Mouse (Mus musculus): ENCODE data around the gene Rps6ka2. TPM values are rescaled to one million over a fixed set of nuclear protein-coding genes. Genes with fewer than 3 reads are reported as not detected.
"Not testable (repeated sequence)": the region's sequence is repeated elsewhere in the genome, so short reads cannot be mapped to it uniquely, and the experiment has no call there.

Rps6ka2 gene
- total RNA-seq, 2 experiments from 2014 or later, result 57.1 to 59.2 TPM

DNA sequence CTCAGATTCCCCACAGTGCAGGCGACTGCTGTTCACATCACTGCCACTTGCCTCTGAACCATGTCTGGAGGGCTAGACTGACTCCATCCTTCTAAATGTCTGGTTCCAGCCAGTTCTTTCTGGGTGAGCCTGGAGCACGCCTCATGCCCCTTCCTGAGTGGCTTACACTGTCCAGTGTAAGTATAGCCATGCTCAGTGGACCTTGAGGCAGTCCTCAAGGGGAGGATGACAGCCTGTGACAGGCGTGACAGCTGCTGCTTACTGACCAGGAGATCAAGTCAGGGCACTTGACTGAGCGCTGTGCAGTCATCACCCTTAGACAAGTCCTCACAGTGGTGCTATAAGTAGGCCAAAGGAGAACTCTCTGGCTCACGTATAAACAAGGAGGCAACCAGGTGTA lies 94.7 kb downstream of the Rps6ka2 start:
- no peak for DNase-seq (ENCODE audit: low spot score in 2 of 2)
- intact Hi-C loops (cut with DNase I), result no loop called here

DNA sequence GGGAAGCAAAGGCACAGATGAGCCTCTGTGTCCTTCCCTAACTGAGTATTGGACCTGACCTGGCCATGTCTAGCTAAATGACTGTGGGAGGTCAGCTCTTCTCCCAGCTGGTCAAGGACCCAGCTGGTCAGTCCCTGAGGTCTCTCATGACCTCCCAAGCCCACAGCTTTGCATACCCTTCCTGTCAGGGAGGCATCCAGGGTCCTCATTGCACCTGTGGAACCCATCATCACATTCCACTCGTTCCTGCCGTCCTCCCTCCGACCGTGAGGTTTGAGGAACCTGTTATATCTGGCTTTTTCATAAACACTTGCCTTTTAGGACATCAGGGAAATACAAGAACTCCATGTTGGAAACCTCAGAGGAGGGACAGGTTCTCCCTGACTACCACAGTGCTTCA lies 95.4 kb downstream of the Rps6ka2 start:
- intact Hi-C loops (cut with DNase I), result no loop called here
- no peak for DNase-seq (ENCODE audit: low spot score in 2 of 2)

DNA sequence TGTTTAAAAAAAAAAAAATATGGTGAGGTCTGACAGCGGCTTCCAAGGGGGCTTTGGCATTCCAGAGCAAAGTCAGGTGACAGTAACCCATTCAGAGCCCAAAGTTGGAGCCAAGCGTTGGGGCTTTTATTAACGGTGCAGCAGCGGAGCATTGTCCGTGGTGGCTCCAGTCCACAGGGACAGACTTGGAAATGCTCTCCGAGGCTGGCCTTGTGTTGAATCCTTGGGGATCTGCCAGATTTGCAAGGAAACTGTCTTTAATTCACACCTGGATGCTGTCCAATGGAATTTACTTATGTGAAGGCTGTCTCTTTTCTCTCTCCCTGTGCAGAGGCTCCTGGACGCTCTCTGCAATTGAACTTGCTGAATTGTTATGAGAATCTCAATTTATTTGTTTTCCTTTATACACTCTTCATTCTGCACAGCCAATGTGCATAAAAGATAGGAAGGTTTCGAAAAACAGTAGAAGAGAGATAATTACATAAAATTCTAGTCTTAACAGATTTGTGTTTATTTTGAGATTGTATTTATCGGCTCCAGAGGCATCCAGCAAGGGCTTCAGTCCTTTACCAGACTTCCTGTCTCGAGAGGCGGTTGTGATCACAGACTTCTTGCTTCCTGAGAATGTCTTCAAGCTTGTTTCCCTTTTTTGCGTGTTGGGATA lies 95.9 kb downstream of the Rps6ka2 start:
- no peak for DNase-seq (ENCODE audit: low spot score in 2 of 2)
- intact Hi-C loops (cut with DNase I), result no loop called here

DNA sequence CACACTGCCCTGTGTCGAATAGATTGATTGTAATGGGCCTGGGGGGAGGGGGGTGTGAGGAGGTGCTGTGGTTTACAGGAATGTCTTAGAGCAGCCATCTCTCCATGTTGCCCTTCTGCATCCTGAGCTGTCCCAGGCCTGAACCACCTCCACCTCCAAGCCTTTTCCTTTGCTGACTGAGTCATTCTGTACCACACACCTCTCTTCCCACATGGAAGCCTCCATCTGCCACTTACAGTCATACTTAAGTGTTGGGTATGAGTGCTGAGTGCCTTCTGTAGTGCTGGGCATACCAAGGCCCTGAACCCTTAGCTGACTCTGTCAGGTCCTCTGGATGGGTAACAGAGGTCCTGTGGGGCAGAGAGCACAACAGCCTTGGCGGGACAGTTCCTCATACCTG lies 97.9 kb downstream of the Rps6ka2 start:
- intact Hi-C loops (cut with DNase I), result no loop called here
- DNase-seq (ENCODE audit: low spot score in 2 of 2), result peak in 1 of 2 experiments; percentile 84

DNA sequence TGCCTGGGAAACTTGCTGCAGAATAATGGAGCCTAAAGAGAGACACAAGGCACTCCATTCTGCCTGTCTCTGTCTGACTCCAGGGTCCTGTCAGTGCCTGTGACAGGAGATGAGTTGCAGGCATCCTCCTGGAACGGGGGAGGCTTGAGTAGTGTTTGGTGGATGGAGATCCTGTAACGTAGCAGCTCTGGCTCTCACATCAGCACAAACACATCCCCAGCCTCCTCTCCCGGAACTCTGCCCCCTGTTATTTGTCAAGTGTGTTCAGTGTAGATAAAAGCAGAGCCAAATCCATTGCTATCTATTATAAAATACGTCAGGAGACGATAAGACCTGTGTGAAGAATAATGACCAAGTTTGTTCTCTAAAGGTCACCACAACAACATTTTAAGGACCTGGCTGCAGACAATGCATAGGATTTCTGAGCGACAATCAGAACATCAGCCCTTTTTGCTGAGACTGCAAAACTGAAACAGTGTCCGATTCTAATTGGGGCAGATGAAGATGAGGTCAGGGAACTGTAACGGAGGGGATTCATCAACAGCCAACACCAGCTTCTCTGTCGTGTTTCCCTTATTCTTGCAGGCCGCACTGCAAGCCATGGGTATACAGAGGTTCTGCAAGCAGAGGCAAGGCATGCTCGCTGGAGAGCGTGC lies 99.4 kb downstream of the Rps6ka2 start:
- intact Hi-C loops (cut with DNase I), result no loop called here
- DNase-seq (ENCODE audit: low spot score in 2 of 2), result no peak

DNA sequence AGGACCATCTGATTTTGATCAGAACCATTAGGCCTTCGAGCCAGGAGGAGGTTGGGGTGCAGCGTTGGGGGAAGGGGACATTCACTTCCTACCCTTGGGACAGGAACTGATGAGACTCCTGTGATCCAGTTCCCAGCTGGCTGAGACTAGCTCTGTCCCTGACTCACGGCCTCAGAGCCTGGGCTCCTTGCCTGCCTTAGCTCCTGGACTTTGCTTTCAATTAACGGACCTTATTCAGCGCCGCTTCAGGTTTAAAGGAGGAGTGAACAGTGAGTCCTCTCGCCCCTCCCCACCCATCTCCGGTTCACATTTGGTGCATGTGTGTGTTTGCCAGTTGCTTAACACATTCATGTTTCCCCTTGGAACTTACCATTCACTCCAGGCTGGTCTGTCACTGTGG lies 100.6 kb downstream of the Rps6ka2 start:
- intact Hi-C loops (cut with DNase I), result no loop called here

DNA sequence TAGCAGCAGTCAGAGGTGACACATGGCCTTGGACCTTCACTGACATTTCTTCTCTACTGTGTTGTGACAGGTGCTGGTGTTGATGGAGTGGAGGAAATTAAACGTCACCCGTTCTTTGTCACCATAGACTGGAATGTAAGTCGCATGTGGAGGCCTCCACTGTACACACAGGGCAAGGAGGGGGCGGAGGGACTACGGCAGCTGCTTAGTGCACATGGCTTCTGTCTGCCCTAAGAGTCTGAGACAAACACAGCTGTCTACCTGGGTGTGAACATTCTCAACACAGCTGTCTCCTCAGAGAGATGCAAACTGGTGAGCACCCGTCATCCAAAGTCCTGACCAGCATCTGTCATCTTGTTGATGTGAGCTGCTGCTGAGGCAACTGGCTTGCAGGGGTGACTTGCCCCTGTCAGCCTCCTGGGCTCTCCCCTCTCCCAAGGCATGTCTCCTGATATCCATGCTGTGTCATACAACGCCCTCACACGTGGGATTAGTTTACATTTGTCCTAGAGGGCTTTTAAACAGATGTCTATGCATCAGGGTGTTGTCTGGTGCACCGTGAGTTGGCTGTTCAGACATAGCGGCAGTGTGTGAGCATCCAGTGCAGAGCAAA lies 101.7 kb downstream of the Rps6ka2 start:
- intact Hi-C loops (cut with DNase I), result no loop called here
- DNase-seq (ENCODE audit: low spot score in 2 of 2), result no peak

More for the DNA sequence above, 100.6 kb downstream of the Rps6ka2 start:
- DNase-seq (ENCODE audit: low spot score in 2 of 2), result no peak

DNA sequence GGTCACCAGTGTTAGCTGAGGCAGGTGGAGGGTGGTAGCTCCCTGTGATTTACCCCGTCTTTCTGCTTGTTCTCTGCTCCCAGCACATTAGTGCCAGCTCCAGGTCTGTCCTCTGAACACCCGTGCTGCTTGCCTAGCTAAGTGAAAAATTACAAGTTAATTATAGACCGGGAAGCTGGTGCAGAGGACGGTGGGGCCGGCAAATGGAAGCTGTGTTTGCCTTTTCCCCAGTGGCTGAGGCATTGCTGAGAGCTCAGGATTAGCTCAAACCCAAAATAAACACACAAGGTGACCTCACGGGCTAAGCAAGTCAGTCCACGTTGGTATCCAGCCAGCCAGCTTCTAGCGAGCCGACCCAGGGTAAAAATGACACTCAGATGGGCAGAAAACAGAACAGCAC lies 103.1 kb downstream of the Rps6ka2 start:
- intact Hi-C loops (cut with DNase I), result no loop called here

DNA sequence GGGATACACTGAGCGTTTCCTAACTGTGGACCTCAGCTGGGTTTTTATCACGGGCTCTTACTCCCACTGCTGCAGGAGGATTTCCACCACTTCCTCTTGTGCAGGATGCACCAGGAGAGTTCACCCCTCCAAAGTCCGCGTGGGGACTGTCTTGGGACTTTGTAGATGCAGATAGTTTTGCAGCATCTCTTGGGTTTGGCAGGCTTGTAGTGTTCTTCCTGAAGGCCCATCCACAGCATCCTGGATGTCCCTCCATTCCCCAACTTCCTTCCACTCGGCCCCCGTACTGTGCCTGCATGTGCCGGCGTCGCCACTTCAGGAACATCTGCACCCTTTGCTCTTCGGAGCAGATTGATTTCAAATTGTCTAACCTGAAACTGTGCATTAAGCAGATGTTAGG lies 103.9 kb downstream of the Rps6ka2 start:
- no peak for DNase-seq (ENCODE audit: low spot score in 2 of 2)
- intact Hi-C loops (cut with DNase I), result no loop called here

More for the DNA sequence above, 103.1 kb downstream of the Rps6ka2 start:
- DNase-seq (ENCODE audit: low spot score in 2 of 2), result peak in 1 of 2 experiments; percentile 44

DNA sequence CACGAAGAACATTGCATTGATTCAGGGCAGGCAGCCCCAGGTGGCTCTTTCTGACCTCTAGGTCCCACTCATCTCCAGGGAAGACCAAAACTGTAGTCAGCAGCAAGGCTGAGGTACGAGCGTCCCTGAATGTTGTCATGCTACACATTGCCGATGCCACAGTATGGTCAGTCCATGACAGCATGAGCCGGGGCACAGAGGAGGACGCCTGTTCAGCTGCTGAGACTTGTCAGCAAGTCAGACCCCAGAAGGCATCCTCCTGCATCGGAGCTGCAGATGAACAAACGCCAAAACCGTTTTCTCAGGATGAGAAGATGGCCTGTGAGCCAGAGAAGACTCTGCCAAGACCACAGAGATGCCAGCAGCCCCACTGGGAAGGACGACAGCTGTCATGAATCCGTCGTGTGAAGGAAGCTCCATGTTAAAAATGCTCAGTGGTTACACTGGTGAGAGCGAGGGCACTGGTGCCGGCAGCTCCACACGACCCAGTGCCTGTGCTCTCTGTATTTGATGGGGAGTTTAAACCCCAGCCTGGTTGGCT lies 108.9 kb downstream of the Rps6ka2 start:
- intact Hi-C loops (cut with DNase I), result no loop called here
- no peak for DNase-seq (ENCODE audit: low spot score in 2 of 2)

DNA sequence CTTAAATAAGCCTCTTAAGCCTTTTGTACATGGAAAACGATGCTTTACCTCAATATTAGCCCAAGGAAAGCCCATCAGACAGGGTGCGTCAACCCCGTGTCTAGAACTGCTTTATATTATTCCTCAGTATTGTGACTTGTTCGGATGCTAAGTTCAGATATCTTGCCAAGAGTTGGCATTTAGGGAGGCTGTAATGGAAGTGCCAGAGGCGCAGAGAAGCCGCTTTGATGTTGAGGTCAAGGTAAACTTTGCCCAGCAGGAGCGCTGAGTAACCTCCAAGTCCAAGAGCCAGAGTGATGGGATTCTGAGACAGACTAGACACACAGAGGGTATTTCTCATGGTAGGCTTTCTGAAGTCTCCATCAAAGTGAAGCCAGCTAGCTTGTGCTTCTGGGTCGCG lies 109.3 kb downstream of the Rps6ka2 start:
- DNase-seq (ENCODE audit: low spot score in 2 of 2), result no peak
- intact Hi-C loops (cut with DNase I), result no loop called here

DNA sequence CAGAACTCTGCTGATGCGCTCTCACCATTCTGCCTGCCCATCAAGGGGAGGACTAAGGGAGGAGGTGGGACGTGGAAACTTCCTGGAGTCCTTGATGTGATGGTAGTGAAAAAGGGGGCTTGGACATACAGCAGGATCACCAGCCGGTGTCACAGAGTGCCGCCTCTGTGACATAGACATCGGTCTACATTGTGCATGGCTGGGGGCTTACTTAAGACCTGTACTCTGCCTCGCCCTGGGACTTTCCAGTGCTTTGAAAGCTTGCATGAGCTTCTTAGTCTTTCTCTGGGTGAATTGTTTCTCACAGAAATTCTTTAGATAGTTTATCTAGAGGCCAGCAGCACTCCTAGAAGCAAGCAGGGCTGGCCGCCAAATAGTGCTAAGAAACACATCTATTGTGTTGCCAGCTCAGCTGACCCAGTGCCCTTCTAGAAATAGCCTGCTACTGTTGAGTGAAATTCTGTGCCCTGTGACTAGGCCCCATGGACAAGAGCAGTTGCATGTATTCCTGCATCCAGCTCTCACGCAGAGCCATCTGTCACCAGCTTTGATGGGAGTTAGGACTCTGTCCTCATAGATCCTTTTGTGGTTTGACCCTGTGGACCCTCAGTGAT lies 114.5 kb downstream of the Rps6ka2 start:
- intact Hi-C loops (cut with DNase I), result no loop called here

DNA sequence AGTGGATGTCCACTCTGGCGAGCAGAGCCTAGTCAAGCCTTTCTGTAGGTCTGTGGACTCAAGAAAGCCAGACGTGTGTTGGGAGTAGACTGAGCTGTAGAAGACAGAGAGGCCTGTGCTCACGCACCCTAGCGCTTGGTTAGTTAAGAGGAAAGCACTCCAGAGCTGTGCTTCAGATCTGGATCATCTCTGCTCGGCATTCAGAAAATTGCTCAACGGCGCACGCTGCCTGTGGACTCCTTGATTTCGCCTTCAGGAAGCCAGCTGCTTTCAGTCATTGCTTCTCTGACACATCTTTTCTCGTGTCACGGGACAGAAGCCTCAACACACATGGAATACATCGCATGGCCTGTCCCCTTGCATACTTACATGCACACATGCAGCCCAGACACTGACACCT lies 115.4 kb downstream of the Rps6ka2 start:
- no peak for DNase-seq (ENCODE audit: low spot score in 2 of 2)
- intact Hi-C loops (cut with DNase I), result no loop called here

More for the DNA sequence above, 114.5 kb downstream of the Rps6ka2 start:
- peak in 1 of 2 experiments; percentile 32 for DNase-seq (ENCODE audit: low spot score in 2 of 2)

DNA sequence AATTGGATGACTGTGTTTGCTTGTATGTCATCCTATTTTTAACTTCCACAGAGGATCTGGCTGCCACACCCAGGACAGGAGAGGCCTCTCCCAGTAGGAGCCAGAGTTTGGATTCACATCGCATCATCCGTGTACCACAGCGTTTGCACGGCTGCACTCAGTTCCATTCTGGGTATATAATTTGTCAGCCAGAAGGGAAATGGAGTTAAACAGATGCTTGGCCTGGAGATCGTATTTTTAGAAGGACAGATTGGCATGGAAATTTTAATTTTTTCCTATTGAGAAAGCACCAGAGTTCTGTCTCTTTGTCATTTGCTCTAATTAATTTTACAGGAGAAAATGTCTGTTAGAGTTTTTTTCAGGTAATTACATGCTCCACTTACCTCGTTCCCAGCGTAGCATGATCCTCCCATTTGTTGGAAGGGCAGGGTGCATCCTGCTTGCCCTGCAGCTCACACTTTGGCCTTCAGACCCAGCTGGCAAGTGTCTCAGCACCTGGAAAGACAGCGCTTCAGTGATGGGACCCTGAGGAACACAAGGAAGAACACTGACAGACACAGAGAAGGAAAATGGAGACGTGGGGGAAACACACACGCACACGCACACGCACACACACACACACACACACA lies 116.6 kb downstream of the Rps6ka2 start:
- peak in 1 of 2 experiments; percentile 32 for DNase-seq (ENCODE audit: low spot score in 2 of 2)
- intact Hi-C loops (cut with DNase I), result no loop called here

DNA sequence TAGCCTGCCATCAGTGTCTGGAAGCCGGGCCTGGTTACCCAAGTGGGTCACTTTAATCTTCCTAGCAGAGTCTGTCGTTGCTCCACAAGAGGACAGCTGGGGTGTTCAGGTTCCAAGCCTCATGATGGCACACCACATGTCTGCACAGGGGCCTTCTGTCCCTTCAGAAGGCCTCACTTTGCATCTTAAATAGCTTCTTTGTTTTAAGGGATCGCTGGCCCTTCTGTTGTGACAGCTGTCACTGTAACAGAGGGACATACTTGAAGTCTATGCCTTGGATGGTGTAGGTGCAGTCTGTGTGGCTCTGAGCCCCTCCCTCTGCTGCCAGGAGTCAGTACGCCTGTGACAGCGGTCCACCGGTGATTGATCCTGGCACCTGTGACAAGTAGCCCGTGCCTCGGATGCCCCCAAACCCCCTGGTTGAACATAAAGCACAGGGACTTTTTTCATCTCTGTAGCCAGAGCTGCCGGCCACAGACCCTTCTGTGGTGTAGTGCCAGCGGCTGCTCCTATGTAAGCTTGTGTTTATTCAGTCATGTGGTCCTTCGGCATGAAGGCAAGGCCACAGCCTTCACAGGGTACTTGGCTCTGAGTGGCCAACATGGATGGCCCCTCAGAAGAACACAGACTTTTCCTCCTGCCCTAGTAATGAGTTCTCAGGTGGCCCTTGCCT lies 122.2 kb downstream of the Rps6ka2 start:
- intact Hi-C loops (cut with DNase I), result no loop called here
- DNase-seq (ENCODE audit: low spot score in 2 of 2), result no peak

DNA sequence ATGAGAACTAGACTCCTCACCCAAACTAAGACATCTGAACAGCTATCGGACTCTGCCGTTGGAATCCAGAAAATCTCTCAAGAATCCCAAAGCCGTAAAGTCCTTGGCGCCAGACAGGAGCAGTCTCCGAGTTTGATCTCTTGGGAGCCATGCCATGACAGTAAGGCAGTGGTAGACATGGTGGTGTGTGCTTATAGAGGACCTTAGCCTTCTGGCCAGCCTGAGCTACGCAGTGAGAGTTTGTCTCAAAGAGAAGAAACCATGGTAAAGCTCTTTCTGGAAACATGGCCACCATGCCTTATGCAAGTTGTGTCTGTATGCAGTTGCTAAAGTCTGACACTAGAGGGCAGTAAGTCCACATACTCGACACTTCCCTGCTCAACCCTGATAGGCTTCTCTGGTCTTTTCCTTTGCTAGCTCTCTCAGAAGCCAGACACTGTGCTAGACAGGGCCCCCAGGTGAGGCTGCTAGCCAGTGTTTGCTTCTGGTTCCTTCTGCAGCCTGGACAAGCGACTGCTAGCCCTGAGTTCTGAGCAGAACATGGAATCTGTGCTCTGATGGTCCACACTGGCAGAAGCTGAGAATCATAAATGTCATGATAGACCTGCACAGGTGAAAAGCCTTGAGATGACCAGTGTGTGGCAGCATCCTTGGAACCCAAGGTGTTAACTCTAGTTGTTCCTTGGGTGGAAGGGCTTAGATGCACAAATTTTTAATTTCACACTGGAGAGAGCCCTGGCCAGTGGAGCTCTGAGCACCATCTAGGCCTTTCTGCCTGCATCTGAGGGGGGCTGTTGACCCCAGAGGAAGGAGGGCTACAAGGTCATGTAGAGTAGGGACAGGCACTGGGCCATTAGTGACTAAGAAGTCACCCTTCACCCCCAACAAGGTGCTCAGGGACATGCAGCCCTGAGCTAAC lies 136.6 kb downstream of the Rps6ka2 start:
- DNase-seq (ENCODE audit: low spot score in 2 of 2), result peak; percentile 70 to 82
- intact Hi-C loops (cut with DNase I), result not testable (repeated sequence)

DNA sequence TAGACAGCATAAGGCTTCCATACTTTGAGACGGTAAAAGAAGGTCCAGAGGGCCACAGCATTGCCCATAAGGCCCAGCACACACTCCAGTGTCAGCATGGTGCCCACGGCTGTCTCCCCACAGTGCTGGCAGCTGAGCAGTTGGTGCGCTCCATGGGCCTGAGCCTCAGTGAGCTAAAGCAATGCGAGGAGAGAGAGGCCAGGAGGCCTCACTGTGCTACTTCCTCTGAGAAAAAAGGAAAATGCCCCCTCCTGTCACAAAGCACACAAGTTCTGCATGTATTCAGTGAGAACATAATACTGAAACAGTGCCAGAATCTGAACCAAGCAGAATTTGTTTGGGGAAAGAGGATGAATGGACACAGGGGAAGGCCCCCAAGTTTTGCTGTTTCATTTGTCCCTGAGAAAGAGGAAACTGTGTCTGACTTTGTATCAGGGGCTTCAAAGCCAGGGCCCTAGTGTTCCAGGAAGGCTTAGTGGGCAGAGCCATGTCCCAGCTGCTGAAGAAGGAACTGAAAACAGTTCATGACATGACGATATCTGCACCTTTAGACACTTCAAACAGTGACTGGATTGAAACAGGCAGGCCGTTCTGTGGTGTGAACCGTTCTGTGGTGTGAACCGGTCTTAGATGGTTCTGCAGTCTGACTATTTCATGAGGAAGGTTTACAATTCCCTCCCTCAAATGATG lies 145.9 kb downstream of the Rps6ka2 start:
- intact Hi-C loops (cut with DNase I); DNase-seq (ENCODE audit: low spot score in 2 of 2): not testable (repeated sequence)

DNA sequence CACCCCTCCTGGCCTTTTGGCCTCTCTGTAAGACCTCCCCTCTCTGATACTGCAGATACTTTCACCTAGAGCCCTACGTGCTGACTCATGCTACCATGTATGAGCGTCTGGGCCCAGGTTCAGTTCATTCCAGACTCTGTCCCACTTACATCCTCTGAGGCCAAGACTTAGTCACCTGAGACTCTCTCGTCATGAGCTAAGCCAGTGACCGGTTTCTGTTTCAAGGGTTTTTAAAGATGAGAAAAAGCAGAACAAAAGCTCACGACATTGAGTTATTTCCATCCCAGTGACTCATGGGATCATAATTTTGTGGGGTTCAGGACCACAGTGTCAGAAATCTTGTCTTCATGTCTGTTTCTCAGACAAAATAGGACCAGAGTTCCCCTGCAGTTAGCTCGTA lies 149.9 kb downstream of the Rps6ka2 start:
- intact Hi-C loops (cut with DNase I), result not testable (repeated sequence)

More for the DNA sequence above, 149.9 kb downstream of the Rps6ka2 start:
- not testable (repeated sequence) for DNase-seq (ENCODE audit: low spot score in 2 of 2)

Measured in left cerebral cortex, postnatal 25 days (tissue).